Mouse (Mus musculus): Measurements from ENCODE around the gene Cpa5. TPM values are rescaled to one million over a fixed set of nuclear protein-coding genes. Genes with fewer than 3 reads are reported as not detected.

The Cpa5 gene
- total RNA-seq (2012; rRNA removed) (not detected in 2 replicates), polyA plus RNA-seq (2012; ENCODE audit: insufficient read depth in 1 of 2, insufficient read length in 2 of 2, low read depth in 1 of 2, low replicate concordance in 2 of 2, missing spikeins in 1 of 2) (not detected)

- H3K27me3 ChIP-seq (ENCODE audit: control insufficient read depth in 1 of 2, insufficient read depth in 2 of 2, low read length in 2 of 2): peaks cover 2 to 19% of the 10 kb centered on the region in 2 experiments
- H3K79me2 ChIP-seq (ENCODE audit: control insufficient read depth, insufficient read depth, low read length, poor library complexity): no peaks in the 10 kb centered on the region
- no peaks in the 10 kb centered on the region for H3K4me1 ChIP-seq (ENCODE audit: control insufficient read depth in 1 of 2, insufficient read depth in 2 of 2, low read length in 2 of 2)
- no peak within 1 kb of the TSS for H3K4me3 ChIP-seq (ENCODE audit: control insufficient read depth in 1 of 2, insufficient read depth in 1 of 2, low read depth in 2 of 2, low read length in 2 of 2)
- no peak for TF ChIP-seq ZC3H11A (IDR thresholded peaks at IDR 0.05; ENCODE audit: low read depth, low read length)
- no peak for TF ChIP-seq SIN3A (IDR thresholded peaks at IDR 0.05; ENCODE audit: low read length)
- TF ChIP-seq ZNF384 (IDR thresholded peaks at IDR 0.05; ENCODE audit: low read depth, low read length): no peak
- TF ChIP-seq POLR2A (IDR thresholded peaks at IDR 0.05; ENCODE audit: control insufficient read depth in 1 of 2, insufficient read depth in 1 of 2, low read depth in 1 of 2, low read length in 2 of 2, poor library complexity in 1 of 2): no peak
- TF ChIP-seq E2F4 (IDR thresholded peaks at IDR 0.05; ENCODE audit: borderline replicate concordance, low read depth, low read length): no peak
- no peak for TF ChIP-seq JUND (IDR thresholded peaks at IDR 0.05; ENCODE audit: low read depth, low read length)
- no peak for TF ChIP-seq RCOR1 (IDR thresholded peaks at IDR 0.05; ENCODE audit: low read depth, low read length)
- no peak for TF ChIP-seq HCFC1 (IDR thresholded peaks at IDR 0.05; ENCODE audit: low read depth, low read length)
- TF ChIP-seq MYC (IDR thresholded peaks at IDR 0.05; ENCODE audit: low read depth, low read length): no peak
- no peak for TF ChIP-seq BHLHE40 (IDR thresholded peaks at IDR 0.05; ENCODE audit: borderline replicate concordance, low read depth, low read length)
- TF ChIP-seq MXI1 (IDR thresholded peaks at IDR 0.05; ENCODE audit: low read depth, low read length): no peak
- no peak for TF ChIP-seq ZMIZ1 (IDR thresholded peaks at IDR 0.05; ENCODE audit: low read depth, low read length)
- TF ChIP-seq POLR2AphosphoS2 (IDR thresholded peaks at IDR 0.05; ENCODE audit: low read length): no peak
- TF ChIP-seq CHD2 (IDR thresholded peaks at IDR 0.05; ENCODE audit: low read length): no peak
- TF ChIP-seq TBP (IDR thresholded peaks at IDR 0.05; ENCODE audit: low read depth, low read length): no peak
- no peak for TF ChIP-seq NRF1 (IDR thresholded peaks at IDR 0.05; ENCODE audit: insufficient read depth, low read depth, low read length, poor library complexity, severe bottlenecking)
- H3K9ac ChIP-seq (ENCODE audit: control insufficient read depth, low read depth, low read length, poor library complexity, severe bottlenecking): no peak within 1 kb of the TSS
- no peak for DNase-seq (ENCODE audit: low read depth, low spot score)
- no peaks in the 10 kb centered on the region for H3K9me3 ChIP-seq (replicated peaks; ENCODE audit: insufficient read depth, low read length)
- no peaks in the 10 kb centered on the region for H3K36me3 ChIP-seq (ENCODE audit: control insufficient read depth in 1 of 2, insufficient read depth in 2 of 2, low read length in 2 of 2)
- no peak within 1 kb of the TSS for H3K27ac ChIP-seq (ENCODE audit: control insufficient read depth, low read depth, low read length)
Measured at GRCm38 (mm10) chr6:30610710-30611109, at the start of gene Cpa5. TSS of gene Cpa5 (plus strand) at chr6:30611010.

- no peak overlapping the region for H3K27ac ChIP-seq (ENCODE audit: control insufficient read depth, low read depth, low read length)
- no peak overlapping the region for H3K4me3 ChIP-seq (ENCODE audit: control insufficient read depth in 1 of 2, insufficient read depth in 1 of 2, low read depth in 2 of 2, low read length in 2 of 2)
- no peaks in the 10 kb centered on the region for H3K4me1 ChIP-seq (ENCODE audit: control insufficient read depth in 1 of 2, insufficient read depth in 2 of 2, low read length in 2 of 2)
- H3K36me3 ChIP-seq (ENCODE audit: control insufficient read depth in 1 of 2, insufficient read depth in 2 of 2, low read length in 2 of 2): no peaks in the 10 kb centered on the region
- H3K27me3 ChIP-seq (ENCODE audit: control insufficient read depth in 1 of 2, insufficient read depth in 2 of 2, low read length in 2 of 2): peaks cover 0 to 6% of the 10 kb centered on the region in 2 experiments; a peak in 3 of 4 replicates
- no peaks in the 10 kb centered on the region for H3K79me2 ChIP-seq (ENCODE audit: control insufficient read depth, insufficient read depth, low read length, poor library complexity)
- DNase-seq (ENCODE audit: low read depth, low spot score): no peak
- TF ChIP-seq E2F4 (IDR thresholded peaks at IDR 0.05; ENCODE audit: borderline replicate concordance, low read depth, low read length) (no peak), CTCF (IDR thresholded peaks at IDR 0.05 in 2 of 3, conservative IDR thresholded peaks at IDR 0.05 in 1 of 3; ENCODE audit: control insufficient read depth in 1 of 3, insufficient read depth in 1 of 3, low read depth in 2 of 3, low read length in 3 of 3, poor library complexity in 1 of 3, severe bottlenecking in 1 of 3) (no peak), BHLHE40 (IDR thresholded peaks at IDR 0.05; ENCODE audit: borderline replicate concordance, low read depth, low read length) (no peak), SMC3 (IDR thresholded peaks at IDR 0.05; ENCODE audit: low read depth, low read length) (no peak), CHD2 (IDR thresholded peaks at IDR 0.05; ENCODE audit: low read length) (no peak), MYC (IDR thresholded peaks at IDR 0.05; ENCODE audit: low read depth, low read length) (no peak), USF1 (IDR thresholded peaks at IDR 0.05; ENCODE audit: low read depth, low read length) (no peak), ZKSCAN1 (IDR thresholded peaks at IDR 0.05; ENCODE audit: low read depth, low read length) (no peak), GATA1 (IDR thresholded peaks at IDR 0.05; ENCODE audit: low read depth, low read length) (no peak), SIN3A (IDR thresholded peaks at IDR 0.05; ENCODE audit: low read length) (no peak)
- no peak overlapping the region for H3K9ac ChIP-seq (ENCODE audit: control insufficient read depth, low read depth, low read length, poor library complexity, severe bottlenecking)
- no peaks in the 10 kb centered on the region for H3K9me3 ChIP-seq (replicated peaks; ENCODE audit: insufficient read depth, low read length)
Measured at GRCm38 (mm10) chr6:30562132-30562531, 48.7 kb upstream of the Cpa5 start.
